Mouse (Mus musculus): Measurements from ENCODE around the gene Tmem131. TPM values are rescaled to one million over a fixed set of nuclear protein-coding genes. Genes with fewer than 3 reads are reported as not detected.
A peak's percentile ranks its signal among the peaks of the same experiment; 100 is the strongest.

The Tmem131 gene
- total RNA-seq, 2 experiments from 2014 or later, result 25.2 to 30.5 TPM

DNA sequence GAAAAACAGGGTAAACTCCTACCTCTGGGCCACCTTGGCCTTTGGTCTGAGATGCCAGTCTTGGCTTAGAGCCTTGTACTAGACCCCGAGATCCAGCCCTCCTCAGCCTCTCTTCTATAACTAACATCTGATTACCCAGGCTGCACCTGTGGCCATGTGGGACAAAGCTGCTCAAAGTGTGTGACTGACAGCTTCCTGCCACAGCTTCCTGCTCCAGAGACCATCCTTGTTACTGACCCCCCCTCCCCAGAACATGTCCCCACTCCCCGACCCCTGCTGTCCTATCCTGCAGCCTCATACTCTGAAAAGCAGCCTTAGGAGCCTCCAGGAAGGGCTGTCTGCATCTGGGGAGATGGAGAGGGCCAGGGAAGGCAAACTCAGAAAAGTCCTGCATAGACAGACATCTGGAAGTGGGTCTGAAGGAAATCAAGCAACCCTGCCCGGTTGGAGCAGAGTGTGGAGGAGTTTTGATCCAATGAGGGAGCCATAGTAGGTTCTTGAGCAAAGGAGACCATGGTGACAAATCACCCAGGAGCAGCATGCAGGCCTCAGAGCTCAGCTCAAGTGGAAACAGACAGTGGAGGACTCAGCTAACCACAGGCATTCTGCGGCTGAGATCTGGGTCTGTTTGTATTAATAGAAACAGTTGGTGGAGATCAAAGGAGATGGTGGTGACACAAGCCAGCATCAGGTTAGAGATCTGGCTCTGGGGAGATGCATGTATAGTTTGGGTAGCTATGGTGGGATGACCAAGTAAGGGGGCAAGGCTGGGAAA lies 176.8 kb downstream of the Tmem131 start:
- DNase-seq, result no peak
- intact Hi-C loops (cut with DNase I; ENCODE audit: low total_unique reads), result no loop called here

DNA sequence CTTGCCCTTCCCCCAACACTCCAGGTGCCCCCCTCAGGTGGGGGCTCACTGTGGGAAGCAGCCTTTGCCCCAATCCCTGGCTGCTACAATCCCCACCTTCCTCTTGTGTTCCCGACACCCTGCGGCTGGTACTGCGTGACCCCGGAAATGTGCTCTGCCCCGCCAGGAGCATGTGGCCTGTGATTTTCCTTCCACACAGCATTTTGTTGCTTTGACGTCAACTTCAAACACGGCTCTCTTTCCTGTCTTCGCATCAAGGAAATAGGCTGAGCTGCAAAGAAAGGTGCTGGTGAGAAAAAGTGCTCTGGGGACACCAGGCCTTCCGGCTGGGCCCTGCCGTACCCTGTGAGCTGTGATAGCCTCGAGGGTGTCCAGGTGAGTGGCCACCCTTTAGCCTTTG lies 181.9 kb downstream of the Tmem131 start, which contains the start of gene Zap70:
Zap70 (plus strand) TSS at position 231 of the 400 bp plus-strand sequence.
- intact Hi-C loops (cut with DNase I; ENCODE audit: low total_unique reads), result no loop called here

DNA sequence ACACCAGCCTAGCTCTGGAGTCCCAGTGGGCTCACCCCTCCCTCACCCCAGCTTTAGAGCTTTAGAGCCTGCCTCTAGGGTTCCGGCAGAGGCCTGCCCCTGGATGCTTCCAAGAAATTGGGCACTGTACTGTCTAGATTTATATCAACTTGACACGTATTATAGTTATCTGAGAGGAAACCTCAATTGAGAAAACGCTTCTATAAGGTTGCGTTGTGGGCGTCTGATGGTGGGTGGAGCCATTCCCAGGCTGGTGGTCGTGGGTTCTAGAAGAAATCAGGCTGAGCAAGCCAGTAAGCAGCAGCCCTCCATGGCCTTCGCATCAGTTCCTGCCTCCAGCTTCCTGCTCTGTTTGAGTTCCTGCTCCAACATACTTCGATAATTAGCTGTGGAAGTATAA lies 182.4 kb downstream of the Tmem131 start:
- intact Hi-C loops (cut with DNase I; ENCODE audit: low total_unique reads), result no loop called here
- DNase-seq, result no peak

More for the DNA sequence above, 181.9 kb downstream of the Tmem131 start, which contains the start of gene Zap70:
- no peak for DNase-seq

DNA sequence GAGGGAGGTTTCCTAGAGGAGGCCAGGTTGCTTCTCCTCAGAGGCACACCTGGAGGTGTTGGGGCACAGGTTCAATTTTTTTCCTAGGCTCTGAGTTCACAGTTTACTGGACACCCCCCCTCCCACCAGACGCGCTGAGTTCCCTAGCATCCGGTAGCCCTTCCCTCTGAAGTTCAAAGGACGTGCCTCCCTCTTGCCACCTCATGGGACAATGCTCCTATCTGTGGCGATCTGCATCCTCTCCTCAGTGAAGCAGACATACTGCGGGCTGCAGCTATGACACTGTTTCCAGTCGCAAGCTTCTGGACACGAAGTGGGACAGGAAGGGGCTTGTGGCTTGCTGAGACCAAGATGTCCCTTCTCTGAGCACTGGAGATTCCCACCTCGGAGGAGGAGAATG lies 183.1 kb downstream of the Tmem131 start:
- no peak for DNase-seq
- intact Hi-C loops (cut with DNase I; ENCODE audit: low total_unique reads), result no loop called here

DNA sequence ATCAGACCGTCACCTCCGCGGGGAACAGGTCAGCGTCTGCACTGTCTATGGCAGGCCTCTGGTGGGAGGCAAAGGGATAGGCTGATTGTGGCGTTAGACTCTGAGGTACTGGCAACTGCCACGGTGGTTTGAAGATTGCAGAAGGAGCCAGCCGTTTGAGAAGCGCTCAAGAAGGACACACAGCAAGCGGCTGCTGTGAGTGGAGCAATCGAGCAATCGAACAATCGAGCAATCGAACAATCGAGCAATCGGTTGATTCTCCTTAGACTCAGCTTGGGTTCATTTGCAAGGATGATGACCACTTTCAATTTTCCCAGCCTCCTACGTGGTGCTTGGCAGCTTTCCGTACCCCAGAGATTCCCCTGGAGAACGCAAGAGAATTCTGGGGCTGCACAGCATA lies 184.4 kb downstream of the Tmem131 start:
- no peak for DNase-seq
- intact Hi-C loops (cut with DNase I; ENCODE audit: low total_unique reads), result no loop called here

DNA sequence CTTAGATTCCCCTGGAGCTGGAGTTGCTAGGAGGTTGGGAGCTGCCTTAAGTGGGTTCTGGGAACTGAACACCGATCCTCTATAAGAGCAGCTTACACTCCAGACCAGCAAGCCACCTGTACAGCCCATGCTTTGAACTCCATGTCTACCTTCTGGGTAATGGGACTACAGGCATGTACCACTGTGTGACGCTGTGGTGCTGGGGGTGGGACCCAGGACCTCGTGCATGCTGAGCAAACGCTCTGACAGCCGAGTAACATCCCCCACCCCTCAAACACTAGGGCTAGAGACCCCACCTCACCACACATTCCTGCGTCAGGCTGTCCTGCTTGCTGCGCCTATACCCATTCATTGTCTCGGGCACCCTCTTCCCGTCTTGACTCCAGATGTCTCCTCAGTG lies 184.9 kb downstream of the Tmem131 start:
- intact Hi-C loops (cut with DNase I; ENCODE audit: low total_unique reads), result no loop called here
- DNase-seq, result no peak

DNA sequence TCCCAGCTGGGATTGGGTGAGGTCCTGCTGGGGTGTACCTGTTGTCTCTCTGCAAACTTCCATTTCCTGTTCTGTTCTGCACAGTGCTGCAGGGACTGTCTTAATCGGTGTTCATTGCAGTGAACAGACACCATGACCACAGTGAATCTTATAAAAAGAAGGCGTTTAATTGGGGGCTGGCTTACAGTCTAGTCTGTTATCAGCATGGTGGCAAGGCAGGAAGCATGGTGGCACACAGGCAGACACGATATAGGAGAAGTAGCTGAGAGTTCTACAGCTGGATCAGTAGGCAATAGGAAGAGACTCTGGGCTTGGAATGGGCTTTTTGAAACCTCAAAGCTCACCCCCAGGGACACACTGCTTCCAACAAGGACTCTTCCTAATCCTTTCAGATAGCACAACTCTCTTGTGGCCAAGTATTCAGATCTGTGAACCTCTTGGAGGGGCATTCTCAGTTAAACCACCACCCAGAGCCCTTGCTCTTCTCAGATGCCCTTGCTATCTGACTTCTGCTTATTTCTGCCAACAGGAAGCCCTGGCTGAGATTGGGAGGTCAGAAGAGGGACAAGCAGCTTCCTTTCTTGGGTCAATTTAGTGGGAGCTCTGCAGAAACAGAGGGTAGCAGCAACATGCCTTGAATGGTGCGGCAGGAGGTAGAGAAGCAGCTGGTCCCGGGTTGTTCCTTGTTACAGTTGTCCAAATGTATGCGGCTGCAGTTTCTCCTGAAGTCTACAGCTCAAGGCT lies 189.4 kb downstream of the Tmem131 start:
- DNase-seq, result no peak
- intact Hi-C loops (cut with DNase I; ENCODE audit: low total_unique reads), result no loop called here

DNA sequence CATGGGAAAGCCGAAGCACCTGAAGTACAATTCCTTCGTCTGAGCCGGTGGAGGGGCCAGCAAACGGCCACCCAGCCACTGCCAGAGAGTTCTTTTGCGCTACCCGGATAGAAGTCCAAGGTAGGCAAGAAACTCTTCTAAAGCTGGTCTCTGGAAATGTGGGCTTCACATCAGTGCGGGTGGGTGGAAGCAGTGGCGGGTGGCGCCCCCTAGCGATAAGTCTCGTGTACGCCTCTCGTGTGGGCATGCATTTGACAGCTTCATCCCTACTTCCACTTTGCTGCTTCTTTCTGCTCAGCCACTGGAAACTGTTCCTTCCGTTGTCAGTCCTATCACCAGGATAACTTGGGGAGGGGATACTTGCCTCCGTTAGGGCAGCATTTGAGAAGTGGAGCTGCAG lies 197.0 kb downstream of the Tmem131 start:
- DNase-seq, result peak; percentile 39
- intact Hi-C loops (cut with DNase I; ENCODE audit: low total_unique reads), result no loop called here

DNA sequence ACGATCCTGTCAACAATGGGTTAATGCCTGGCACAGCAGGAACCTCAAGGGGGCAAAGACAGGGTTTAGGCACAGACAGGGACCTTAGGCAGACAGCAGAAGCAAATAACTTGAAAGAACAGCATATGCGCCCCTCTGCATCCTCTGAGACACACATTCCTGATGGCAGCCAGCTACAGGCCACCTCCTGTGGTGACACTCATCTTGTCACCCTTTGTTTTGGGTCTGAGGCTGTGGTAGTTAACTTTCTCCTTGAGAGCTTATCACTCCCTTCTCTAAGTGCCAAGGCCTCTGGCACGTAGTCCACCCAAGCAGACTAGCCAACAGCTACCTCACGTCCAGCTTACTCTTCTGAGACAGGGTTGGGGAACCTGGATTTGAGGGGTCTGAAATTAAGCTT lies 197.8 kb downstream of the Tmem131 start:
- intact Hi-C loops (cut with DNase I; ENCODE audit: low total_unique reads), result no loop called here
- DNase-seq, result no peak

DNA sequence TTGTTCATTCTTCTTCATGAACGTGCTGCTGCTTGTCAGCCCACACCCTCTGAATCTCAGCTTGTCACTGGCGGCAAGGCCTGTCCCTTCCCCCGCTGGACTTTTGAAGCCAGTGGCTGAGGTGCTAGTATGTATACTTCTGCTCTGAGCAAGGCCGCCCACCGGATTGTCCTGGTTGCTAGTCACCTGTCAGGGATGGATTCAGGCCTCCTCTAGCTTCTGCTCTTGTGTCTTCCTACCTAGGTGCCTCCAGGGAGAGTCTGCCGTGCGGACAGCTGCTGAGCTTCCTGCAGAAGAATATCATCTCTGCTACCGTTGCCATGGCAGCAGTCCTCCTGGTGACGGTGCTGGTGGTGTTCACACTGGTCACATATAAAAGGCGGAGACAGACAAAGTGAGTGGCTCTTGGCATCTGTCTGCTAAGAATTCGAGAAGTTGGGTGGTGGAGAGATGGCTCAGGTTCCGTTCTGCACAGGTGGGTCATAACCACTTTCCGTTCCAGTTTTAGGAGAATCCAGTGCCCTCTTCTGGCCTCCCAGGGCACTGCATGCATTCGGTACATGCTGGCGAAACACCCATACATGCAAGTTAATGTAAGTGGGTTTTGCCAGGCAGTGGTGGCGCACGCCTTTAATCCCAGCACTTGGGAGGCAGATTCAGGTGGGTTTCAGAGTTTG lies 199.1 kb downstream of the Tmem131 start:
- intact Hi-C loops (cut with DNase I; ENCODE audit: low total_unique reads), result no loop called here
- DNase-seq, result peak; percentile 41

DNA sequence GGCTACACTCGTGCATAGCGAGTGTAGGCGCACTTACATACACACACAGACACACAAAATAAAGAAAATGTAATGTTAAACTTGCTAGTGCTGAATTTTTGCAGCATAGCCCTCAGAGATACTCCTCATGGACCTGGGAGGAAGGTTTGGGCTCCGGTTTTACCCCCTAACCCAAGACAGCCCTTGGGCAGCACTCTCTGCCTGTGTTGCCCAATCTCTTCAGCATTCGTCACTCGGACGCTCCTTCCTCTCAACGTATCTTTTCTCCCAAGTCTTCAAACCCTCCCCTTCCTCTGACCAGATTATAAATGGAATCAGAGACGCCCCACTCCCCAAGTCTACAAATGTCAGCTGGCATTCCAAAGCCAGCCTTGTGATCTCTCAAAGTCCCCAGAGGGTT lies 200.4 kb downstream of the Tmem131 start:
- intact Hi-C loops (cut with DNase I; ENCODE audit: low total_unique reads), result no loop called here
- DNase-seq, result no peak

Other genes with a start within 250 kb of the Tmem131 start
- gene 4933424G06Rik, start 233.5 kb downstream of the Tmem131 start, total RNA-seq (2021), result under 1 TPM; 0.37 to 0.38 TPM
- gene Actr1b, start 229.2 kb downstream of the Tmem131 start, total RNA-seq (2021), result 100 to 1,000 TPM; 142 to 143 TPM
- gene Zap70, start 181.9 kb downstream of the Tmem131 start, total RNA-seq (2021), result under 1 TPM in 1 of 2 experiments, not detected in 1; 0.39 TPM
- gene Vwa3b, start 82.9 kb upstream of the Tmem131 start, total RNA-seq (2021), result 10 to 100 TPM; 33.1 to 41.0 TPM